Mouse (Mus musculus): Measurements from ENCODE around the gene Msh3.

Gene Msh3

DNA sequence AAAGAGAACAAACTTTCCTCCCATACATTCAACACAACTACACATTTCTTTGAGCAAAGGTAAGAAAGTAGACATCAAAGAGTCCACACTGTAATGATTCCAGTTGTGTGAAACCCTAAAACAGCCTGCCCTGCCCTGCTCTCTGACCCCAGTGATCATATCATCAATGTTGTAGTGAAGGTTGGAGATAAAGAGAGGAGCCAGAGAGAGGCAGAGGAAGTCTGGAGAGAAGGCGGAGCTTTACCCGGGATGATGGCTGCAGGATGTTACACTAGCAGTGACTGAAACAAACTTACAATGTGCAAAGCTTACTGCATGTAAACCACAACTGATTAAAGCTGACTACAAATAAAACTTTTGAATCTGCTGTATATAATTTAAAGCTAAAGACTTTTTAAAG lies 26.8 kb downstream of the Msh3 start:
- DNase-seq = no peak

DNA sequence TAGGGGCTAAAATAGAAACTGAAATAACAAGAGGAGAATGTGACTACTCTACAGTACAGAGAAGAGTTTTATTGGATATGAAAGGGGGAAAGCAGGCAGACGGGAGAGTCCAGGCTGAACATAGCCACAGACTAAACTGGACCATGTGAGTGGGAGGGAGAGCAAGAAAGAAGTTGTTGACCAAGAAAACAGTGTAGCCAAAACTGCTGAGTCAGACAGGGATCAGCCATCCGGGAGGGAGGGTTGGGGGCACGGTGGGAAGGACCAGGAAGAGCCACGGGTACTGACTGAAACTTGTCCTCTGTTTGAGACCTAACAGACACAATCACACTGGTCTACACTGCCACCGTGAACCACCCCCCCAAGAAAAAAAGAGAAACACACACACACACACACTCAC lies 28.8 kb downstream of the Msh3 start:
- DNase-seq = no peak

DNA sequence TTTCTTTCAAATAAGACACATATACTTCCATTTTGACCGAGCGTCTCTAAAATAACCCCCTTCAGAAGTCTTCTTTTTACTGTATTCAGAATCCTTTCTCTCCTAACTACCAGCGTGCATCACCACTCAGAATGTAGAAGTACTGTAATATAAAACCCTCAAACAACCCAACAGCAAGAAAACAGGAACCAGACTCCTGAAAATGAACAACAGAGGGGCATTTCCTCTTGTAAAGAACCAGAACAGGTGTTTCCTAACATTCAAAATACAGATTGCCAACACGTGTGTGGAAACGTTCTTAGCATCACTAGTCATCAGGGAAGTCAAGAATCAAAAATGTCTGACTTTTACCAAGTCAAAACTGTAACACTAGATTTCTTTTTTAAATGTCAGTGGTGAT lies 34.0 kb downstream of the Msh3 start:
- no peak for DNase-seq

DNA sequence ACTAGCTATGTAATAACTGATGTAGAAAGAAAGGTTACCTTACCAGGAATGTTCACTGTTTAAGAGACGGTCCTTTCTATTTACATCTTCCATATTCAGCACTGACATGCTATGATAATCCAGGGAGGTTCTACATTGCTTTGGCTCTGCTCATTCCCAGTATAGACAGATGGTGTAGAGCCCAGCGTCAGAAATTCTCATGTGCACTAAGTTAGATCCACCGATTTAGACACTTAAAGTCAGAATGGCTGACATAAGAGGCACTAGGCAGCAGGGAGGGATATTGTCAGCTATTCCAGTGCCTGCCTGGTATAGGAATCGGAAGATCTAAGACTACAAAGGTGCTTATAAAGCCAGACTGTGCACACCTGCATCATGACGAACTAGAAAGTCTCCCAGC lies 40.2 kb downstream of the Msh3 start:
- DNase-seq = no peak

DNA sequence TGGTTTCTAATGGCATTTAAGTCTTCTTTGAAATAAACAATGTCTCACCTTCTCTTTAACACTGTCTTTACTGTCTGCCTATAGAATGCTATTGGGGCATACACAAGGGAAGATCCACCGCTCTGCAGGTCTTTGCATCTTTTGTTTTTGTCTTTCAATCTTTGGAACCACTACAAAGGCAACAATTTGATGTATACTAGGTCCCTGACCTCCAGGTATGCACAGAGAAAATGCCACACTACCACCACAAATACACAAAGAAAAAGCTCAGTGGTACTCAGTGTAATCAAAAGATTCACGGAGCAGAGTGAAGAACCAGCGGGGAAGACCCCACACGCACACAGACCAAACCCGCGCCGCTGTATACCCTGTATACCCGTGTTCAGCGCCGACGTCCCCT lies 49.1 kb downstream of the Msh3 start, which contains the start of gene Gm20379:
TSS of gene Gm20379 (plus strand) at position 301 of the 400 bp plus-strand sequence.
- no peak for DNase-seq

DNA sequence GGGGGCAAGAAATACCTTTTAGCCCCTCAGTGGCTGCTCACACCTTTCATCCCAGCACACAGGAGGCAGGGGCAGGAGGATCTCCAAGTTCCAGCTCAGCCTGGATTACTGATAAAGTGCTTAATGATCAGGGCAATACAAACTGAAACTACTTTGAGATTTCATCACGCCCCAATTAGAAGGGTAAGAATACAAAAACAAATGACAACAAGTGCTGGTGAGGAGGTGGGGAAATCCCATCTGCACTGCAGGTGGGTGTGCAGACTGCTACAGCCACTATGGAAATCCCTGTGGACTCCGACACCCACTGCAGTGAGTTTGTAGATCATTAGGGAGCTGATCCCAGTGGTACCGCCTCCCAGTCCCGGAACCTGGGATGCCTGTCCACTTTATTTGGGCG lies 50.5 kb downstream of the Msh3 start:
- no peak for DNase-seq

DNA sequence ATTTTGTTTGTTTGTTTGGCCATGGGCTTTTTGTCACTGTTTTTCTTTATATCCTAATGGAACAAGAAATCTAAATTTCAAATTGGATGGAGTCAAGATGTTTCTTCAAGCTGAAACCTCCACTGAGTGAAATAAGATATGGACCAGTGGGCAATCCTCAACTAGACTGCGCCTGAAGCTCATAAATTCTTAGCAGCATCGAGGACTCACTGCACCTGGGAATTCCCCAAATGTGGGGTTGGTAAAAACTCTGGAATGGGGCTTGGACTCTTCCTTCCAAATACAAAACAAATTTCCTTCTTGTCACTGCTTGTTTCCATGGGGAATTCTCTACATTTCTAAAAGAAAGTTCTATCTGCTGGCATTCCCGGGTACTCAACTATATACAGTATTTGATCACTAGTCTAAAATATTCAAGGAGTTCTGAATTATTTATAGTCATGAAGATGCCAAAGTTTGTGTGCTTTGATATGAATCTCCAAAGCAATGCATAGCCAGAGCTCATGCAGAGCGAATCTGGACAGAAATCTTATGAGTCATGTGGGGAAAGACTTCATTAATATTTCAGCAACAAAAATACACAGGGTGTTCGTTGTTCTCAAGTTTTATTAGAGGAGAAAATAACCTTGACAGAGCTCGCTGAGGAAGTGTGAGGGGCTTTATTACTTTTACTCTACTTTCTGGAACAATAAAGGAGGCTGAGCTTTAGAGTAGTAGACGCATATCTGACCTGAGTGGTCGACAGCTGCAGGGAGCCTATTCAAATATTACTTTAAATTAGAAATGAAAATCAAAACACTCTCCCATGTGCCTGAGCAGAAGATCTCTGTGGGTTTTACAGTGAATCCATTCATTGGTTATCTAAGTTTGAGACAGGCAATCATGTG lies 51.5 kb downstream of the Msh3 start:
- no peak for DNase-seq

DNA sequence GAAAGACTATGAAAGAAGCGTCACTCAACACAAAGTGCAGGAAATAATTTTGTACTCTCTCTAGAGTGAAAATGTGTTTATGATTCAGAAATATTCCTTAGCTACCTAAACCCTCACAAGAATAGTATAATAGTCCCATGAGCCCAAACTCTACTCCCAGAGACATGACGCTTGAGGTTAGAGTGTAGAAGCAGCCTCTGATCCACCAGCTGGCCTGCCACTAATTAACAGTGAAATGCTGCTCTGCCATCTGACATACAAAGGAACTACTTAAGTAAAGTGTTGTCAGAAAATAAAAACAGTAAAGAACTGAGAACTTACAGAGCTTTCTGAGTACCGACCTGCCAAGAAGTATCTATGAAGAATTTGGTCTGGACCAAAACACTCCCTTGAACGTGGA lies 52.3 kb downstream of the Msh3 start:
- DNase-seq = no peak

DNA sequence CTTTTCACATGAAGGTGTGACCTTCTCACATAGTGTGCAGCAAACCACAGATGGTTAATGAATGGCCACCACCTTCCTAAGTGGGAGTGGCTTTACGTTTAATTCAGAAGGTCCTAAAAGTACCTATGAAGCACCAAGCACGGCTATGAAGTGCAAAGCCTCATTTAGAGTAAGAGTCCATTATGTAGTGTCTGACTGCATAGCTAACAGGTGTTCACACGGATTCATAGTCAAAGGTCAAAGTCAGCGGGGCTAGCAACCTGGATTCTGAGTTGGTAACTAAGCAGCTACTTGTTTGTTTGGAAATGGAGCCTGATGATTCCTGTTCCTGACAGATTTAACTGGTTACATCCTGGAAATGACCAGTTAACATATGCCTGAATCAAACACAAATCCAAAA lies 53.0 kb downstream of the Msh3 start:
- no peak for DNase-seq

DNA sequence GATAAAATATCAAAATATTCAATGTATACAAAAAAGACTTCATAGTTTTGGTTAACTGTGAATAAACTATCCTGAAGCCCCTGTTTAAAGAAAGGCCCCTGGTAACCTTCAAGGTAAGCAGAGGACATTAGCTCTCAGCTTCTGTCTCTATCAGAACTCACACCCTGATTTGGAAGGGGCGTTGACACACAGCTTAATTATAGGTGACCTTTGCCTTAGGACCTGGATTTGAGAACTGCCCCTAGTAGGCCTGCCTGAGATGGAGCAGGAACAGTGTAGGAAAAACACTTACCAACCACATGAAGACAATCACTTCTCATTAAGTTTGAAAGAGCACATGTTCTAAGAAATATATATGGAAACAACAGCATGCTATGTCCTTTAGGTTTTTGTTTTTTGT lies 55.3 kb downstream of the Msh3 start:
- no peak for DNase-seq

DNA sequence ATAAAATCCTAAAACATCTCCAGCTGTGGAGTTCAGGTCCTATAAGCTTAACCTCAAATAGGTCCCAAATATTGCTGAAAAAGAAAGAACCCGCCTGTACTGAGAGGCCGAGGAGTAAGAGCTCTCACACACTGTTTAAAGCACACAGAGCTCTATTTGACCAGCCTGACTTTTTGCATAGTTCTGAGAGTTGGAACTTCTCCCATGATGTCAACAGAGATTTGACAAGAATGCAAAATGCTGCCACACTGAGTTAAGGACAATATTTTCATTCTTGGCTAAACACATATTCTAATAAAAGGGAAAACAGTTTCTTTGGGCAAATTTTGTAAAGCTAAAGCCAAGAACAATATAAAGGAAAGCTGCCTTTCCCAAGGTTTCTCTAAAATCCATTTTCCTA lies 57.8 kb downstream of the Msh3 start:
- DNase-seq = no peak

DNA sequence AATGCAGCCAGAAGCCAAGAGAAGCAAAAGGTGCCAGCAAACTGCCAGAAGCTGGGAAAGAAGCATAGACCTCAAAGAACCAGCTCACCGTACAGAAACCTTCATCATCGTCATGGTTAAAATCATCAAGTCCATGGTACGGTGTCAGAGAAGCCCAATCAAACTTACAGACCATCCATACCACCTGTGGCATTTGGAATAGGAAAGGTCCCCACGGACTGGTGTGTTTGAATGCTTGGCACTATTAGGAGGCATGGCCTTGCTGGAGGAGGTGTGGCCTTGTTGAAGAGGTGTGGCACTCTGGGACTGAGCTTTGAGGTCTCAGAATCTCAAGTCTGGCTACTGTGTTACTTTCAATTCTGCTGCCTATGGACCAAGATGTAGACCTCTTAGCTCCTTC lies 58.3 kb downstream of the Msh3 start:
- DNase-seq = no peak

DNA sequence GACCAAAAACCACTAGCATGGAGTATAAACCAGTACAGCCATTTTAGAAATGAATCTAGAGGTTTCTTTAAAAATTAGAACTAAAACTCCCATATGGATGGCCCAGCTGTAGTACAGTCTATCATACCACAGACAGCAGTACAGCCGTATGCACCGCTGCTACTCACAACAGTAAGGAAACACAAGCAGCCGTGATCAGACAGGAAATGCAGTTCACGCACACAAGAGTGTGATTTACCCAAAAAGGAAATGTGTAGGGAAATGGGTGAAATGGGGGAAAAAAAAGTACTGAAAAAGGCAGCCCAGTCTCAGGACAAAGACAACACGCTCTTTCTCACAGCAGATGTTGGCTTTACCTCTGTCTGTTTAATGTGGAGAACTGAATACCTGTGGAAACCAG lies 60.9 kb downstream of the Msh3 start:
- no peak for DNase-seq

DNA sequence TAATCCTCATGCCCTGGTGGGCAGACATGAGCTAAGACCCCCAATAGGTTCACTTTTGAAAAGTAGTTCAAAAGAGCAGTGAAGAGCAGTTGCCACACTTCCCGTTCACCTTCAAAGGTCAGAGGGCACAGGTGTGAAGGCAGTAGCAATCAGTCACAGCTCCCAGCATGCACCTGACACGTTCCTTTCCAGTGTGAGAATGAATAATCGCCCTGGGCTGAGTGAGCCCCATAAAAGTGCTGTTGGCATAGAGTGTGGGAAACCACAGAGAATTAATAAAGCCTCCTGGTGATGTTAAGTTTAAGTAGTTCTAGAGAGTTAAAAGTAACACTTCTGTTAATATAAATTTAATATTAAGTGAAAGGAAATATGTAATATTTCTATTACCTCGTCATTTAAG lies 63.2 kb downstream of the Msh3 start:
- no peak for DNase-seq

DNA sequence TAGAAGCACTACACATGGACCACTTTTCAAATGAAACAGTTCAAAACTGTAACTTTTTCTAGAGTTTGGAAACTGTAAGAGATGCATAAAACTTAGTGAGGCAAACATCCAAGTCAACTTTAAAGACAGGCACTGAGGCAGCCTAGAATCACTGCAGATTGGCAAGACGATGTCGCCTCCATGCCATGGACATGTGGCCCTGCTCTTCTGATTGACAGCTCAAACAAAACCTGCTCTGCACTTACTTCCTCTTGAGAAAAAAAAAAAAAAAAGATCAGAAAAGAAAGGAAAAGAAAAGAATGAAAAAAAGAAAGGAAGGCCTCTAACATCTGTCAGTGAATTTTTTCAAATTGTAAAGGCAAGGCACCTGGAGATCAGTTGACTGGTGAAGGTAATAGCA lies 77.8 kb downstream of the Msh3 start:
- DNase-seq = no peak

DNA sequence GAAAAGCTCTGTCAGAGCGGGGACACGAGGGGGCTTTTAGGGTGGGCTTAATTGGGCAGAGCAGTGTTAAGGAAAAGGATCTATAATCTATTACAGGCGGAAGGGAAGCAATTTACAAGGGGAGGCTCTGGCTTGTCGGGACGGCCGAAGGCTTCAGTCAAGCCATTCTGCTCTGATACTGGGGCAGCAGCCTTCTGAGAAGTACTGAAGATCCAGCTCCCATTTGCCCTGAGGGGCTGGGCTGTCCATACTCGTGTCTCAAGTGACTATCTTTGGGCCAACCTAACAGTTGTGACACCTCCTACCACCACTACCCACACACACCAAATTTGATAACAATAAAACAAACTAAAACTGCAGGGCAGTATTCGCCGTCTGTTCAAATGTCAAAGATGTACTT lies 79.5 kb downstream of the Msh3 start:
- DNase-seq = no peak

DNA sequence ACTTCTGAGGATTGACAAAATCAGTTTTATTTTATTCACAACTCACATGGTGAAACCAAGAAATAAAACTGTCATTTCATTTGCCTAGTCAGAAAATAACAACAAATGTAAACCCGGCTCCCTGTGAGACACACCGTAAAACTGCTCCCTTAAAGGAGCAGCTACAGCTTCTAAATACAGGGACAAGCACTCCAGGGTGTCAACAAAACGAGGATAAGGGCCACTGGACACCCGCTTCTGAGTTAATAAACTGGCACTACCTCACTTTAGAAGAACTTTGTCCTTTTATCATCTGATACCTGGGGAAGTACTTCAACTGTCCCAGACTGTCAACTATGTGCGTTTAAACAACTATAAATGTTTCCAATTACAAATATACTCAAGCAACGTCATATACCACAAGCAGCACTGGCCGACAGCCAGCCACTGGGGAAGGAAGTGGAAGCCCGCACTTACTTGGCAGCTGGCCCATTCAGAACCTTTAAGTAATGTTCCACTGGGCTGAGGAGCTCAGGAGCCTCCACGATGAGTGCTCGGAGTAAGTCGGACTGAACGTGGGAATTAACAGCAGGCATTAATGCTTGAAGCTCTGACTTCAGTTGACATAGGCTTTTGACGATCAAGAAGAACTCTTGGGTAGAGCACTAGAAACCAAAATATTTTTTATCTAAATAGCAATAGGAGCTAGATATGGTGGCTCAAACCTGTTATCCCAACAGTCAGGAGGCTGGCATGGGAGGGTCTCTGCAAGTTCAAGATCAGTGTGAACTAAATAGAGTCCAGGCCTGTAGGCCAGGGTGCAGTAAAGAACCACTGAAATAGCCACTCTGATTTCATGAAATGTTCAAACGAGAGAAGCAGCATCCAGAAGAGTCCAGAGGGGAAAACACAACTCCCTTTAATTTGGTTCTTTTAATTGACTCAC lies 80.3 kb downstream of the Msh3 start:
- DNase-seq = peak; percentile 62

DNA sequence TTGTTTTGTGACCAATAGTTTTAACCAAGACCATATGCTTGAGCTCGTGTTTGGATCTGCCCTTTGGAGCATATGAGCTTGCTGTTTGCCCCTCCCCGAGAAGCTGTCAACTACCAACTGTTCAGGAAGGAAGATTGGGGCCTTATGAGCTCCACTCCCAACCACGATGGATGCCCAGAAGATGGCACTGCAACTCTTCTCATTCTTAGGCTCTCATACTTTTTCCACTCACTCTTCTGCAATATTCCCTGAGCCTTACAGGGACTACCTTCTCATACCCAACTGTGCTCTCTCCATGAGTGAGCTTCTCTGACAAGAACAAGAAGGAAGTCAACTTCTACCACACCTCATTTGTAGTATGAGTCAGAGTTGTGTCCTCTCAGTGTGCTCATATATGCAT lies 87.7 kb downstream of the Msh3 start:
- no peak for DNase-seq

DNA sequence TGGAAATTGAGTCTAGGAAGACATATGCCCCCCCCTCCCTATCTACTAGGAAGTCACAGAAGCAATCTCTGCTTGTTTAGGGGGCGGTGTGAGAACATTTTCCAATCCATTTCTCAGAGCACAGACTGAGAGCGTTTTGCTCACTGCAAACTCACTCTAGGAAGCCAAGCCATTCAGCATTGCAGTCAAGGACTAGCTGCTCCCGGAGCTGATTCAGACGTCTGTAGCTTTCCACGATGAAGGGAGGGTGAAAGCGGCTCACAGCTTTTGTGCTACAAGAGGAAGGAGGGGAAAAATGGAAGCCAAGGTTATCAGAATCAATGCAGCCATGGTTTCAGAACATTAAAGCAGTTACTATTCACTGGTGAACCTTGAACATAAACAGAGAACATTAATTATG lies 91.2 kb downstream of the Msh3 start:
- DNase-seq = no peak

DNA sequence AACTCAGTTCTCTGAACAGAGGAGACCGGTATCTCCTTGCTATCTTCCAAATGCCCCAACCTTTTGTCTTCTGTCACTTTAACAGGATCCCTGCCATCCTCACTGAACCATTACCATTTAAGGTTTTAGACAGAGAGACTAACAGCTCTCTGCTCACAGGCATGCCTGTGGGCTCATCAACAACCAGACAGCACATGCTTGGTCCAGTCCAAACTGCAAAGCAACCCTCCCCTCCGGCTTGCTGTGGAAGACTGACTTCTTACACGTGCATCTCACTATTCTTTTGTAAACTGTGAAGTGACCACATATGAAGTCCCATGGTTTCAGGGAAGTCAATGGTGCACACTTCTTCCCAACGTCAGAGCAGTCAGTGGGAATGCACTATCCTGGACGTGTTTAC lies 93.5 kb downstream of the Msh3 start:
- DNase-seq = no peak

DNA sequence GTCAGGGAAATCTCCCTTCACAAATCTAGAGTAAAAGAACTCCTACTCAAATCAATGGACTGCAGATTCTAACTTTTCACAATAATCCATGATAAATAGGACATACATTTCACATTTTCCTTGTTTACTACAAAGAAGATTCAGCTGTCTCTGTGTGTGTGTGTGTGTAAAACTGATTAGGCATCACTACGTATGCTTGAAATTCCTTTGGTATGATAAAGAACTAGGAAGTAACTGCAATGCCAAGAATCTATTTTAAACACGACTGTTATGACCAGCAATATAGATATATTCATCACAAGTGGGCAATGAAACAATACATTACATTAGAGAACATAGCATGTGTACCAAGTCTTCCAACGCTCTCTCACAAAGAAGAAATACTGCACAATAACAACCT lies 99.3 kb downstream of the Msh3 start:
- DNase-seq = no peak

DNA sequence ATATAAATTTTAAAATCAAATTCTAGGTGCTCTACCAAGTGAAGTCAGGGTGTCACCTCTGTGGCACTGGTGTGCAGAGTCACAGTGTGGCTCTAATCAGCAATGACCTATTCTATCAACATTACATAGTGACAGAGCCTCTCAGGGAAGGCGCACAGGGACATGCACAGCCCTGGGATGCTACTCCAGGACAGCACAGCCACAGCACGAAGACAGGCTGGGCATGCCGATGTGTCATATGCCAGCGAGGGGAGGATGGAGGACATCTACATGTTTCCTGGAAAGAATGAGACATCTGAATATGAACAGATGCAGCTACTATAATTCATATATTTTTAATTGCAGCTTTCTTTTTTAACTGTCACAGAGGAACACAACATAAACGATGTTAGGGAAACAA lies 101.0 kb downstream of the Msh3 start:
- no peak for DNase-seq

DNA sequence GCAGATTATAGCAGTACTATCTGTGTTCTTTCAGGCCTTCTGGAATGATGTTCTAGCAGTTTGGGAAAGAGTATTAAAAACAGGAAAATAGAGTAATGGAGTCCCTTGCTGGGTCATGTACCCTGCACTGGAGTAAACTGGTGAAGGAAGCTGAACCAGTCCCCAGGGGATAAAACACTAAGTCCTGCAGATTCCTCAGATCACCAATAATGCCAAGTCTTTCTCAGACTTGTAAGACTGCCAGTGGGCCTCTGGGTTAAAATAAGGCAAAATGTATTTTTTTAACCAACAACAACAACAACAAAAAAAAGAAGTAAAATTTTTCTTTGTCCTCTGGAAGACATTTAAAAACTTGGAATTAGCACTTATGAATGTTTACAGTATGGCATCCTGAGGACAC lies 102.5 kb downstream of the Msh3 start:
- no peak for DNase-seq

DNA sequence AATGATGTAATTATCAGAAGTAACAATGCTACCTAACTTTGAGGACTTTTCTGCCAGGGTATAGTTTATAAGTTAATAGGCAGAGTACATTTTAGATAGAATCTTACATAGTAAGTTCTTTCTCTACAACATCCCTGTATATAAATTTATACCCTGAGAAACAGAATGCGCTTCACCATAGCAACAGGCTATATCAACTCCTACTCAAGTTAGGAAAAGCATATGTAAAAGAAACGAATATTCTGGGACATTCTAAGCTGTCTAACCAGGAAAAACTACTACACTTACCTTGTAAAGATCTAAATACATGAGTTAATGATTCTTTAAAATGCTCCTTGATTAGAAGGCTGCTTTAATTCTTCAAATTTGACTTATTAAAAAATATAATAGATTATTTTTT lies 107.2 kb downstream of the Msh3 start:
- no peak for DNase-seq
